Mouse (Mus musculus) CH12.LX (cell line): ENCODE results near the gene Ikzf4. TPM values are rescaled to one million over a fixed set of nuclear protein-coding genes. Genes with fewer than 3 reads are reported as not detected.
"Not testable (repeated sequence)": the region's sequence is repeated elsewhere in the genome, so short reads cannot be mapped to it uniquely, and the experiment has no call there.

ENCODE experiments used
- DNase-seq: peaks from one replicate; pipeline ENCODE4 v3.0.0-alpha.2; 2013; ENCODE audit errors: extremely low read depth
- H3K27ac ChIP-seq: 2 replicates; pipeline ENCODE4 v1.5.1; 2012; ENCODE audit warnings: low read depth, mild to moderate bottlenecking, control low read depth, moderate library complexity; ENCODE audit not compliant: insufficient read depth
- H3K27me3 ChIP-seq: replicated peaks from 2 replicates; pipeline ENCODE3; 2012; ENCODE audit warnings: inconsistent platforms
- H3K36me3 ChIP-seq, 2 experiments: replicated peaks in 1 of 2; 2 replicates each; pipeline versions ENCODE3 to v1.6.1; 2012; ENCODE audit warnings: inconsistent platforms in 1 of 2, low read length in 1 of 2, mild to moderate bottlenecking in 1 of 2, mixed read lengths in 1 of 2, moderate library complexity in 1 of 2; ENCODE audit not compliant: control insufficient read depth in 1 of 2, insufficient read depth in 1 of 2
- H3K4me1 ChIP-seq, 2 experiments: 2 replicates each; pipeline ENCODE4 v1.6.1; 2012; ENCODE audit warnings: inconsistent platforms in 1 of 2, moderate library complexity in 1 of 2; ENCODE audit not compliant: insufficient read depth in 2 of 2, control insufficient read depth in 1 of 2
- H3K4me2 ChIP-seq: 2 replicates; pipeline ENCODE4 v1.6.1; 2012; ENCODE audit warnings: low read depth, mild to moderate bottlenecking, control low read depth; ENCODE audit not compliant: poor library complexity, insufficient read depth, severe bottlenecking
- H3K4me3 ChIP-seq, 3 experiments: fragments of 150-350 bp in 1 of 3; sonication (generic) in 1 of 3; replicated peaks in 1 of 3; 2 replicates each; pipeline versions ENCODE3 to v1.5.1; 2011 to 2012; ENCODE audit warnings: low read depth in 2 of 3, low read length in 2 of 3, mild to moderate bottlenecking in 2 of 3, moderate library complexity in 2 of 3, control low read depth in 1 of 3, improper control_type of control experiment in 1 of 3, inconsistent platforms in 1 of 3, mixed read lengths in 1 of 3; ENCODE audit not compliant: poor library complexity in 1 of 3
- H3K79me2 ChIP-seq: replicated peaks from 2 replicates; pipeline ENCODE4 v1.6.1; 2012; ENCODE audit warnings: mild to moderate bottlenecking, moderate library complexity; ENCODE audit not compliant: control insufficient read depth, poor library complexity, insufficient read depth, severe bottlenecking; ENCODE audit errors: extremely low read depth
- H3K9ac ChIP-seq: 2 replicates; pipeline ENCODE4 v1.6.1; 2012; ENCODE audit warnings: low read depth, mild to moderate bottlenecking, control low read depth, moderate library complexity; ENCODE audit not compliant: insufficient read depth
- H3K9me3 ChIP-seq: replicated peaks from 2 replicates; pipeline ENCODE3; 2012; ENCODE audit warnings: low read length, inconsistent platforms, mixed read lengths
- CHD1 ChIP-seq: IDR thresholded peaks from 2 replicates; pipeline ENCODE4 v1.6.1; 2012; ENCODE audit warnings: low read depth, low read length, improper control_type of control experiment, inconsistent platforms
- CHD2 ChIP-seq: IDR thresholded peaks from 2 replicates; pipeline ENCODE4 v1.6.1; 2011; ENCODE audit warnings: low read length, improper control_type of control experiment
- CTCF ChIP-seq, 2 experiments: IDR thresholded peaks in 1 of 2; conservative IDR thresholded peaks in 1 of 2; 2 replicates each; pipeline ENCODE4 v1.5.1; 2011 to 2012; ENCODE audit warnings: low read depth in 2 of 2, low read length in 2 of 2, improper control_type of control experiment in 1 of 2, inconsistent platforms in 1 of 2, mild to moderate bottlenecking in 1 of 2, moderate library complexity in 1 of 2
- E2F4 ChIP-seq: IDR thresholded peaks from 2 replicates; pipeline ENCODE4 v1.6.1; 2011; ENCODE audit warnings: low read depth, low read length, improper control_type of control experiment; ENCODE audit not compliant: insufficient replicate concordance
- EP300 ChIP-seq: IDR thresholded peaks from 2 replicates; pipeline ENCODE4 v1.6.1; 2011; ENCODE audit warnings: low read length, improper control_type of control experiment
- ETS1 ChIP-seq: conservative IDR thresholded peaks from 2 replicates; pipeline ENCODE4 v1.6.1; 2012; ENCODE audit warnings: low read depth, mild to moderate bottlenecking, inconsistent platforms, low read length, improper control_type of control experiment, moderate library complexity
- IRF4 ChIP-seq: IDR thresholded peaks from 2 replicates; pipeline ENCODE4 v1.6.1; 2014; ENCODE audit warnings: low read depth, mild to moderate bottlenecking, inconsistent platforms, low read length, improper control_type of control experiment
- JUN ChIP-seq: IDR thresholded peaks from 2 replicates; pipeline ENCODE4 v1.6.1; 2011; ENCODE audit warnings: low read depth, mild to moderate bottlenecking, low read length, improper control_type of control experiment, moderate library complexity; ENCODE audit not compliant: insufficient read depth
- JUND ChIP-seq: conservative IDR thresholded peaks from 2 replicates; pipeline ENCODE4 v1.6.1; 2011; ENCODE audit warnings: low read depth, low read length, improper control_type of control experiment
- MAZ ChIP-seq: IDR thresholded peaks from 2 replicates; pipeline ENCODE4 v1.6.1; 2012; ENCODE audit warnings: low read depth, mild to moderate bottlenecking, inconsistent platforms, low read length, improper control_type of control experiment, moderate library complexity
- MEF2A ChIP-seq: IDR thresholded peaks from 2 replicates; pipeline ENCODE4 v1.6.1; 2014; ENCODE audit warnings: low read depth, mild to moderate bottlenecking, inconsistent platforms, low read length, improper control_type of control experiment, borderline replicate concordance
- MXI1 ChIP-seq: IDR thresholded peaks from 2 replicates; pipeline ENCODE4 v1.6.1; 2011; ENCODE audit warnings: mild to moderate bottlenecking, low read depth, low read length, improper control_type of control experiment
- MYC ChIP-seq: IDR thresholded peaks from 2 replicates; pipeline ENCODE4 v1.6.1; 2011; ENCODE audit warnings: low read depth, mild to moderate bottlenecking, improper control_type of control experiment, low read length
- NELFE ChIP-seq: IDR thresholded peaks from 2 replicates; pipeline ENCODE4 v1.6.1; 2011; ENCODE audit warnings: low read depth, low read length, improper control_type of control experiment
- PAX5 ChIP-seq: IDR thresholded peaks from 2 replicates; pipeline ENCODE4 v1.6.1; 2012; ENCODE audit warnings: low read length, inconsistent platforms, mixed read lengths
- POLR2A ChIP-seq: IDR thresholded peaks from 2 replicates; pipeline ENCODE4 v1.6.1; 2011; ENCODE audit warnings: low read depth, mild to moderate bottlenecking, improper control_type of control experiment, low read length
- POLR2AphosphoS2 ChIP-seq: IDR thresholded peaks from 2 replicates; pipeline ENCODE4 v1.6.1; 2011; ENCODE audit warnings: low read depth, low read length, improper control_type of control experiment
- SIN3A ChIP-seq: IDR thresholded peaks from 2 replicates; pipeline ENCODE4 v1.6.1; 2012; ENCODE audit warnings: low read length, improper control_type of control experiment, inconsistent platforms
- SMC3 ChIP-seq: IDR thresholded peaks from 2 replicates; pipeline ENCODE4 v1.6.1; 2011; ENCODE audit warnings: low read depth, low read length, improper control_type of control experiment
- TBP ChIP-seq: conservative IDR thresholded peaks from 2 replicates; pipeline ENCODE4 v1.6.1; 2011; ENCODE audit warnings: low read depth, low read length, improper control_type of control experiment
- TCF12 ChIP-seq: IDR thresholded peaks from 2 replicates; pipeline ENCODE4 v1.6.1; 2014; ENCODE audit warnings: low read depth, mild to moderate bottlenecking, inconsistent platforms, low read length, improper control_type of control experiment
- UBTF ChIP-seq: IDR thresholded peaks from 2 replicates; pipeline ENCODE4 v1.6.1; 2012; ENCODE audit warnings: low read depth, mild to moderate bottlenecking, inconsistent platforms, low read length, improper control_type of control experiment, moderate library complexity
- USF1 ChIP-seq: IDR thresholded peaks from 2 replicates; pipeline ENCODE4 v1.6.1; 2014; ENCODE audit warnings: low read depth, mild to moderate bottlenecking, inconsistent platforms, low read length, improper control_type of control experiment
- USF2 ChIP-seq: conservative IDR thresholded peaks from 2 replicates; pipeline ENCODE4 v1.6.1; 2011; ENCODE audit warnings: low read depth, low read length, improper control_type of control experiment
- ZC3H11A ChIP-seq: IDR thresholded peaks from 2 replicates; pipeline ENCODE4 v1.6.1; 2012; ENCODE audit warnings: low read depth, mild to moderate bottlenecking, inconsistent platforms, low read length, improper control_type of control experiment
- ZNF384 ChIP-seq: IDR thresholded peaks from 2 replicates; pipeline ENCODE4 v1.6.1; 2012; ENCODE audit warnings: low read depth, low read length, improper control_type of control experiment, inconsistent platforms
- dilution Hi-C: fragments of 300-500 bp; cut with MboI; formaldehyde crosslinking; loops from 2 replicates; pipeline ENCODE4 v1.14.3; 2020; ENCODE audit warnings: low sequenced_read_pairs; ENCODE audit not compliant: extremely low pct_unique_long_range_greater_than_20kb, extremely low pct_ligation_motif_present
- in situ Hi-C: fragments of 300-500 bp; cut with MboI; formaldehyde crosslinking; loops from 3 replicates; pipeline ENCODE4 v1.14.3; 2019; ENCODE audit warnings: low sequenced_read_pairs, low pct_ligation_motif_present, low pct_unique_long_range_greater_than_20kb, mixed read lengths
- polyA plus RNA-seq: library from polyadenylated mRNA; unstranded; fragments of >175 nt; gene quantifications from 2 replicates; pipeline ENCODE4 v1.2.1, GENCODE M21; 2012; ENCODE audit warnings: low read depth; ENCODE audit not compliant: insufficient read length
- total RNA-seq, 2 experiments: library from RNA; depleted of rRNA; stranded (reverse); fragments of 300-350 nt in 1 of 2; fragments of >200 nt in 1 of 2; gene quantifications; 2 replicates each; pipeline ENCODE4 v1.2.3; 2012 to 2014

The Ikzf4 gene
- total and polyA plus RNA-seq, 3 experiments = 0.08 to 1.5 (median 0.09) TPM

- DNase-seq, H3K27ac ChIP-seq, H3K4me2 ChIP-seq, H3K27me3 ChIP-seq, H3K9me3 ChIP-seq, H3K4me3 ChIP-seq, in situ Hi-C loops, dilution Hi-C loops, H3K9ac ChIP-seq: not testable (repeated sequence)
- Histone ChIP-seq H3K36me3 (peaks cover 28 to 31% of the 10 kb centered on the region in 2 experiments), H3K4me1 (peaks cover 9 to 40% of the 10 kb centered on the region in 2 experiments), H3K79me2 (peaks cover 24% of the 10 kb centered on the region)
- TF ChIP-seq POLR2A = peak; percentile 28; the same call in 1 of the 2 replicates
- TF ChIP-seq POLR2AphosphoS2 = peak; percentile 71; the same call in 1 of the 2 replicates
Observed at GRCm38 (mm10) chr10:128623106-128623613, 22.6 kb downstream of the Ikzf4 start.

DNA sequence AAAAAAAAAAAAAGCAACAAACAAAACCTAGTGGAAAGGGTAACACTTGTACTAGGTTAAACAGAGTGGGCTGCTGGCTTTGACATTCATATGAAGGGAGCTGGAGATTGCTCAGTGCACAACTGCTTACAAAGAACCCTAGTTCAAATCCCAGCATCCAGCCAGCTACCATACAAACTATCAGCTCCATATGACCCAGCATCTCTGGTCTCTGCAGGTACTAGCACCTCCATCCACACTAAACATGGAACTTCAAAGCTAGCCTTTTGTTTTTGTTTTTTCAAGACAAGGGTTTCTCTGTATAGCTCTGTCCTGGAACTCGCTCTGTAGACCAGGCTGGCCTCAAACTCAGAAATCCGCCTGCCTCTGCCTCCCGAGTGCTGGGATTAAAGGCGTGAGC lies 23.1 kb downstream of the Ikzf4 start:
- Histone ChIP-seq H3K9ac (no peak overlapping the region), H3K4me2 (no peak overlapping the region), H3K27ac (no peak overlapping the region), H3K9me3 (no peaks in the 10 kb centered on the region), H3K36me3 (peaks cover 28 to 31% of the 10 kb centered on the region in 2 experiments), H3K4me1 (peaks cover 8 to 41% of the 10 kb centered on the region in 2 experiments), H3K79me2 (peaks cover 24% of the 10 kb centered on the region)
- no peak for TF ChIP-seq CHD1
- TF ChIP-seq CHD2 = no peak
- TF ChIP-seq TBP = no peak
- TF ChIP-seq POLR2AphosphoS2 = peak; percentile 44; the same call in 1 of the 2 replicates
- peak; percentile 20; the same call in 1 of the 2 replicates for TF ChIP-seq ZNF384
- no peak for TF ChIP-seq ZC3H11A
- no peak for TF ChIP-seq MXI1
- no peak for TF ChIP-seq SIN3A
- TF ChIP-seq MEF2A = no peak
- TF ChIP-seq, all 38 proteins: peak for 2
- no peak for DNase-seq
- H3K4me3 ChIP-seq = no peak overlapping the region
- in situ Hi-C loops = no loop called here
- dilution Hi-C loops = no loop called here
- no peaks in the 10 kb centered on the region for H3K27me3 ChIP-seq

DNA sequence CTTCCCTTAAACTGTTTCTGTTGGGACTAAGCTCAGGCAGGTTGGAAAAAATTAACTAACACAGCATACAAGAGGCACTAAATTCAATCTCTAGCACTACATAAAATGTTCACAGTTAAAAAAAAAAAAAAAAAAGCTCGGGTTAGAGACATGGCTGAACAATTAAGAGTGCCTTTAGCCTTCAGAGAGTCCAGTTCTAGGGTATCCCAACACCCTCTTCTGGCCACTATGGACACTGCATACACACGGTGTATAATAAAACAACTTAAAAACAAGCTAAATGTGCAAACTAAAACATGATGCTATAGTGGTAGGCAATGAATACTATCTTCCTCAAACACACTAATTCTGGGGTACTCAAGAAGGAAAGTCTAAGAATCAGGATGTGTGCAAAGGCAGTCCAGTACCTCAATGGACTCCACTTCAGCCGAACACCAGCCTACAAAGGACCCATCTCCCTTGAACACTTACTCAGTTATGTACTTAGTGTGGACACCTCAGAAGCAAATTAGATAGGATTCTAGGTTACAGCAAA lies 23.7 kb downstream of the Ikzf4 start:
- H3K79me2 ChIP-seq = peaks cover 24% of the 10 kb centered on the region
- H3K4me2 ChIP-seq = no peak overlapping the region
- in situ Hi-C loops = no loop called here
- H3K27me3 ChIP-seq = no peaks in the 10 kb centered on the region
- no peak overlapping the region for H3K9ac ChIP-seq
- H3K4me3 ChIP-seq = no peak overlapping the region
- H3K4me1 ChIP-seq = peaks cover 6 to 41% of the 10 kb centered on the region in 2 experiments
- peak; percentile 43 for DNase-seq
- H3K27ac ChIP-seq = peak overlapping the region; percentile 24; the same call in 1 of the 2 replicates
- no peaks in the 10 kb centered on the region for H3K9me3 ChIP-seq
- dilution Hi-C loops = no loop called here
- peaks cover 28 to 31% of the 10 kb centered on the region in 2 experiments for H3K36me3 ChIP-seq
- TF ChIP-seq JUN = no peak
- TF ChIP-seq MAZ = no peak
- TF ChIP-seq CHD1 = no peak
- no peak for TF ChIP-seq TBP
- no peak for TF ChIP-seq USF1
- TF ChIP-seq SMC3 = no peak
- TF ChIP-seq EP300 = no peak
- no peak for TF ChIP-seq ETS1
- no peak for TF ChIP-seq E2F4
- no peak for TF ChIP-seq TCF12
- TF ChIP-seq UBTF = no peak
- peak; percentile 68 for TF ChIP-seq ZNF384
- TF ChIP-seq PAX5 = no peak
- TF ChIP-seq CTCF (conservative IDR thresholded peaks at IDR 0.05 in 1 of 2, IDR thresholded peaks at IDR 0.05 in 1 of 2; ENCODE audit: low read depth in 2 of 2, low read length in 2 of 2) = peak in 1 of 2 experiments; percentile 47; a peak in 3 of 4 replicates
- TF ChIP-seq IRF4 = no peak
- no peak; the same call in 1 of the 2 replicates for TF ChIP-seq POLR2A
- TF ChIP-seq POLR2AphosphoS2 = peak; percentile 48
- TF ChIP-seq NELFE = no peak
- no peak for TF ChIP-seq MYC
- no peak for TF ChIP-seq USF2
- no peak for TF ChIP-seq JUND
